Mouse (Mus musculus) midbrain, embryonic 12.5 days (tissue): ENCODE results near the gene Ccl22. TPM values are rescaled to one million over a fixed set of nuclear protein-coding genes. Genes with fewer than 3 reads are reported as not detected.

Source experiments
- ATAC-seq: fragments of 200-750 bp; cut with Nextera tagmentation; 2 replicates; pipeline ENCODE4 v1.8.0; 2017; ENCODE audit warnings: low read depth, moderate TSS enrichment, moderate library complexity; ENCODE audit not compliant: low FRiP score
- H3K27ac ChIP-seq: fragments of 300-500 bp; sonication (generic); replicated peaks from 2 replicates; pipeline ENCODE4 v1.5.1; 2016; ENCODE audit warnings: mild to moderate bottlenecking
- H3K27me3 ChIP-seq: fragments of 300-500 bp; sonication (generic); 2 replicates; pipeline ENCODE4 v1.6.1; 2016; ENCODE audit warnings: mild to moderate bottlenecking
- H3K36me3 ChIP-seq: fragments of 300-500 bp; sonication (generic); 2 replicates; pipeline ENCODE4 v1.6.1; 2016
- H3K4me1 ChIP-seq: fragments of 300-500 bp; sonication (generic); 2 replicates; pipeline ENCODE4 v1.6.1; 2016
- H3K4me2 ChIP-seq: fragments of 300-500 bp; sonication (generic); replicated peaks from 2 replicates; pipeline ENCODE4 v1.6.1; 2016; ENCODE audit warnings: mild to moderate bottlenecking, moderate library complexity
- H3K4me3 ChIP-seq: fragments of 300-500 bp; sonication (generic); 2 replicates; pipeline ENCODE4 v1.5.1; 2016; ENCODE audit warnings: mild to moderate bottlenecking
- H3K9ac ChIP-seq: fragments of 300-500 bp; sonication (generic); replicated peaks from 2 replicates; pipeline ENCODE4 v1.6.1; 2016; ENCODE audit warnings: mild to moderate bottlenecking, moderate library complexity
- H3K9me3 ChIP-seq: fragments of 300-500 bp; sonication (generic); 2 replicates; pipeline ENCODE4 v1.6.1; 2016; ENCODE audit warnings: mild to moderate bottlenecking
- WGBS: fragments of 180-500 bp; shearing (Covaris S2); methylation state at CpG from one replicate; pipeline ENCODE4 v1.1.7; 2016; 5-methylcytosine and 5-hydroxymethylcytosine counted together
- polyA plus RNA-seq: library from polyadenylated mRNA; unstranded; fragments of >200 nt; fragmentation: Nextera tagmentation; extraction: Ambion mirVana; gene quantifications from 2 replicates; pipeline ENCODE4 v1.2.1, GENCODE M21; 2016

Gene Ccl22
- polyA plus RNA-seq, 1 experiment from 2014 or later = not detected

- H3K9me3 ChIP-seq = no peaks in the 10 kb centered on the region
- 80% methylated on average over 6 of the region's 6 CpGs for WGBS
- no peaks in the 10 kb centered on the region for H3K27me3 ChIP-seq
- no peak overlapping the region for H3K4me2 ChIP-seq
- no peak overlapping the region for H3K27ac ChIP-seq
- H3K4me1 ChIP-seq = no peaks in the 10 kb centered on the region
- ATAC-seq = no peak
- H3K9ac ChIP-seq = no peak overlapping the region
- no peak overlapping the region for H3K4me3 ChIP-seq
- no peaks in the 10 kb centered on the region for H3K36me3 ChIP-seq
Measured at GRCm38 (mm10) chr8:94739829-94740228, 5.6 kb upstream of the Ccl22 start.

GRCm38 (mm10) chr8:94740591-94740990 is 4.8 kb upstream of the Ccl22 start:
- Histone ChIP-seq H3K4me2 (no peak overlapping the region), H3K4me3 (no peak overlapping the region), H3K27me3 (no peaks in the 10 kb centered on the region), H3K4me1 (no peaks in the 10 kb centered on the region), H3K27ac (no peak overlapping the region), H3K36me3 (no peaks in the 10 kb centered on the region), H3K9ac (no peak overlapping the region), H3K9me3 (no peaks in the 10 kb centered on the region)
- no peak for ATAC-seq
- 92% methylated on average over 3 of the region's 3 CpGs for WGBS

GRCm38 (mm10) chr8:94741726-94742125 is 3.7 kb upstream of the Ccl22 start:
- H3K27ac ChIP-seq = no peak overlapping the region
- H3K36me3 ChIP-seq = no peaks in the 10 kb centered on the region
- H3K4me3 ChIP-seq = no peak overlapping the region
- no peak overlapping the region for H3K4me2 ChIP-seq
- 87% methylated on average over 4 of the region's 4 CpGs for WGBS
- no peaks in the 10 kb centered on the region for H3K9me3 ChIP-seq
- ATAC-seq = no peak
- no peaks in the 10 kb centered on the region for H3K4me1 ChIP-seq
- no peaks in the 10 kb centered on the region for H3K27me3 ChIP-seq
- no peak overlapping the region for H3K9ac ChIP-seq

GRCm38 (mm10) chr8:94744484-94744883 is 906 bp upstream of the Ccl22 start:
- Histone ChIP-seq H3K9me3 (no peaks in the 10 kb centered on the region), H3K36me3 (no peaks in the 10 kb centered on the region), H3K27ac (no peak overlapping the region), H3K9ac (no peak overlapping the region), H3K4me1 (no peaks in the 10 kb centered on the region), H3K4me3 (no peak overlapping the region), H3K27me3 (no peaks in the 10 kb centered on the region), H3K4me2 (no peak overlapping the region)
- no peak for ATAC-seq
- WGBS = 88% methylated on average over 5 of the region's 5 CpGs

- Histone ChIP-seq H3K9me3 (no peaks in the 10 kb centered on the region), H3K9ac (no peak overlapping the region), H3K36me3 (no peaks in the 10 kb centered on the region), H3K4me3 (no peak overlapping the region), H3K27ac (no peak overlapping the region), H3K4me2 (no peak overlapping the region), H3K4me1 (no peaks in the 10 kb centered on the region), H3K27me3 (no peaks in the 10 kb centered on the region)
- WGBS = 86% methylated on average over 9 of the region's 9 CpGs
- no peak for ATAC-seq
Measured at GRCm38 (mm10) chr8:94744972-94745371, 418 bp upstream of the Ccl22 start.

- Histone ChIP-seq H3K4me2 (no peak overlapping the region), H3K4me3 (no peak overlapping the region), H3K27ac (no peak overlapping the region), H3K36me3 (no peaks in the 10 kb centered on the region), H3K9me3 (no peaks in the 10 kb centered on the region), H3K9ac (no peak overlapping the region), H3K27me3 (no peaks in the 10 kb centered on the region), H3K4me1 (no peaks in the 10 kb centered on the region)
- WGBS = 86% methylated on average over 8 of the region's 8 CpGs
- no peak for ATAC-seq
Measured at GRCm38 (mm10) chr8:94746832-94747231, 1.4 kb downstream of the Ccl22 start.

GRCm38 (mm10) chr8:94748363-94748762 is 3.0 kb downstream of the Ccl22 start:
- no peak for ATAC-seq
- WGBS = 74% methylated on average over 4 of the region's 4 CpGs
- Histone ChIP-seq H3K4me2 (no peak overlapping the region), H3K27ac (no peak overlapping the region), H3K4me1 (no peaks in the 10 kb centered on the region), H3K27me3 (no peaks in the 10 kb centered on the region), H3K4me3 (no peak overlapping the region), H3K9me3 (no peaks in the 10 kb centered on the region), H3K36me3 (no peaks in the 10 kb centered on the region), H3K9ac (no peak overlapping the region)

- no peaks in the 10 kb centered on the region for H3K36me3 ChIP-seq
- no peaks in the 10 kb centered on the region for H3K27me3 ChIP-seq
- no peak overlapping the region for H3K4me2 ChIP-seq
- H3K4me1 ChIP-seq = no peaks in the 10 kb centered on the region
- H3K4me3 ChIP-seq = no peak overlapping the region
- no peak for ATAC-seq
- H3K27ac ChIP-seq = no peak overlapping the region
- 83% methylated on average over 3 of the region's 3 CpGs for WGBS
- H3K9me3 ChIP-seq = no peaks in the 10 kb centered on the region
- H3K9ac ChIP-seq = no peak overlapping the region
Measured at GRCm38 (mm10) chr8:94749942-94750341, 4.6 kb downstream of the Ccl22 start.

GRCm38 (mm10) chr8:94751023-94751849 is 5.8 kb downstream of the Ccl22 start:
- no peak overlapping the region for H3K9ac ChIP-seq
- H3K27me3 ChIP-seq = no peaks in the 10 kb centered on the region
- no peaks in the 10 kb centered on the region for H3K4me1 ChIP-seq
- no peaks in the 10 kb centered on the region for H3K36me3 ChIP-seq
- H3K4me2 ChIP-seq = no peak overlapping the region
- no peaks in the 10 kb centered on the region for H3K9me3 ChIP-seq
- 89% methylated on average over 10 of the region's 10 CpGs for WGBS
- H3K27ac ChIP-seq = no peak overlapping the region
- ATAC-seq = no peak
- no peak overlapping the region for H3K4me3 ChIP-seq

- Histone ChIP-seq H3K27ac (no peak overlapping the region), H3K27me3 (no peaks in the 10 kb centered on the region), H3K4me1 (no peaks in the 10 kb centered on the region), H3K4me3 (no peak overlapping the region), H3K4me2 (no peak overlapping the region), H3K36me3 (no peaks in the 10 kb centered on the region), H3K9ac (no peak overlapping the region), H3K9me3 (no peaks in the 10 kb centered on the region)
- WGBS = 96% methylated on average over 2 of the region's 2 CpGs
- no peak for ATAC-seq
Measured at GRCm38 (mm10) chr8:94754006-94754405, 8.6 kb downstream of the Ccl22 start.

GRCm38 (mm10) chr8:94754486-94754885 is 9.1 kb downstream of the Ccl22 start:
- no peak overlapping the region for H3K9ac ChIP-seq
- no peaks in the 10 kb centered on the region for H3K4me1 ChIP-seq
- no peak overlapping the region for H3K4me3 ChIP-seq
- no peak for ATAC-seq
- no peaks in the 10 kb centered on the region for H3K9me3 ChIP-seq
- H3K27me3 ChIP-seq = no peaks in the 10 kb centered on the region
- H3K4me2 ChIP-seq = no peak overlapping the region
- WGBS = 60% methylated on average over 2 of the region's 2 CpGs
- H3K27ac ChIP-seq = no peak overlapping the region
- no peaks in the 10 kb centered on the region for H3K36me3 ChIP-seq

- Histone ChIP-seq H3K4me1 (peaks cover 12% of the 10 kb centered on the region), H3K27ac (no peak overlapping the region), H3K9me3 (no peaks in the 10 kb centered on the region), H3K9ac (no peak overlapping the region), H3K4me2 (no peak overlapping the region), H3K27me3 (peaks cover 28% of the 10 kb centered on the region), H3K36me3 (no peaks in the 10 kb centered on the region), H3K4me3 (no peak overlapping the region)
- no peak for ATAC-seq
- 78% methylated on average over 9 of the region's 9 CpGs for WGBS
Measured at GRCm38 (mm10) chr8:94767035-94767434, 21.6 kb downstream of the Ccl22 start.

- Histone ChIP-seq H3K27ac (no peak overlapping the region), H3K36me3 (no peaks in the 10 kb centered on the region), H3K9ac (no peak overlapping the region), H3K4me1 (peaks cover 37% of the 10 kb centered on the region), H3K9me3 (no peaks in the 10 kb centered on the region), H3K4me3 (no peak overlapping the region), H3K4me2 (no peak overlapping the region; the same call in 1 of the 2 replicates), H3K27me3 (peaks cover 60% of the 10 kb centered on the region)
- no peak for ATAC-seq
- WGBS = 77% methylated on average over 6 of the region's 6 CpGs
Measured at GRCm38 (mm10) chr8:94770945-94771344, 25.6 kb downstream of the Ccl22 start.
